Mouse (Mus musculus) stomach, postnatal 0 days (tissue): ENCODE data around the gene Palld.

Experiments
- CTCF ChIP-seq: IDR thresholded peaks from 2 replicates; pipeline ENCODE4 v1.5.1; 2016; ENCODE audit warnings: antibody characterized with exemption, low read depth, mild to moderate bottlenecking, moderate library complexity
- EP300 ChIP-seq: optimal IDR thresholded peaks from 2 replicates; pipeline ENCODE3; 2016; ENCODE audit warnings: antibody characterized with exemption

- no peak for TF ChIP-seq CTCF
- no peak for TF ChIP-seq EP300
These were observed 273.4 kb downstream of the Palld start for GRCm38 (mm10) chr8:61628938-61629630.
